Mouse (Mus musculus) kidney, embryonic 14.5 days (tissue): ENCODE results near the gene Acot9. TPM values are rescaled to one million over a fixed set of nuclear protein-coding genes. Genes with fewer than 3 reads are reported as not detected.

ENCODE experiments used
- polyA plus RNA-seq: library from polyadenylated mRNA; unstranded; fragments of >200 nt; fragmentation: Nextera tagmentation; extraction: Ambion mirVana; gene quantifications from 2 replicates; pipeline ENCODE4 v1.2.1, GENCODE M21; 2014

Gene Acot9
- polyA plus RNA-seq, 1 experiment from 2014 or later: 31.8 TPM

Other genes with a start within 250 kb of the Acot9 start
- not detected in 2 replicates for gene Magea5, start 199.3 kb upstream of the Acot9 start, polyA plus RNA-seq
- not detected in 2 replicates for gene Magea1, start 172.7 kb upstream of the Acot9 start, polyA plus RNA-seq
- not detected in 2 replicates for gene Magea2, start 168.8 kb upstream of the Acot9 start, polyA plus RNA-seq
- gene Cldn34b2, start 134.0 kb upstream of the Acot9 start, polyA plus RNA-seq: not detected in 2 replicates
- gene Sat1, start 46.0 kb upstream of the Acot9 start, polyA plus RNA-seq: 130 and 140 TPM in 2 replicates
- gene Prdx4, start 78.3 kb downstream of the Acot9 start, polyA plus RNA-seq: 302 and 365 TPM in 2 replicates